Mouse (Mus musculus) midbrain, embryonic 15.5 days (tissue): Measurements from ENCODE around the gene Icmt. TPM values are rescaled to one million over a fixed set of nuclear protein-coding genes. Genes with fewer than 3 reads are reported as not detected.

ENCODE experiments used
- ATAC-seq: fragments of 200-750 bp; cut with Nextera tagmentation; replicated peaks from 2 replicates; pipeline ENCODE4 v1.8.0; 2017; ENCODE audit warnings: moderate TSS enrichment
- H3K27ac ChIP-seq: fragments of 300-500 bp; sonication (generic); 2 replicates; pipeline ENCODE4 v1.5.1; 2015; ENCODE audit warnings: mild to moderate bottlenecking, inconsistent platforms
- H3K27me3 ChIP-seq: fragments of 300-500 bp; sonication (generic); replicated peaks from 2 replicates; pipeline ENCODE4 v1.6.1; 2015; ENCODE audit warnings: inconsistent platforms
- H3K36me3 ChIP-seq: fragments of 300-500 bp; sonication (generic); replicated peaks from 2 replicates; pipeline ENCODE4 v1.6.1; 2015; ENCODE audit warnings: inconsistent platforms
- H3K4me1 ChIP-seq: fragments of 300-500 bp; sonication (generic); 2 replicates; pipeline ENCODE4 v1.6.1; 2015; ENCODE audit warnings: inconsistent platforms
- H3K4me2 ChIP-seq: fragments of 300-500 bp; sonication (generic); 2 replicates; pipeline ENCODE4 v1.6.1; 2015; ENCODE audit warnings: inconsistent platforms, mild to moderate bottlenecking, moderate library complexity
- H3K4me3 ChIP-seq: fragments of 300-500 bp; sonication (generic); 2 replicates; pipeline ENCODE4 v1.5.1; 2015; ENCODE audit warnings: mild to moderate bottlenecking, inconsistent platforms
- H3K9ac ChIP-seq: fragments of 300-500 bp; sonication (generic); 2 replicates; pipeline ENCODE4 v1.6.1; 2015; ENCODE audit warnings: mild to moderate bottlenecking, inconsistent platforms
- H3K9me3 ChIP-seq: fragments of 300-500 bp; sonication (generic); 2 replicates; pipeline ENCODE4 v1.6.1; 2016; ENCODE audit warnings: inconsistent platforms
- WGBS: fragments of 180-500 bp; shearing (Covaris S2); methylation state at CpG from one replicate; pipeline ENCODE4 v1.1.7; 2015; ENCODE audit warnings: mixed read lengths; 5-methylcytosine and 5-hydroxymethylcytosine counted together
- polyA plus RNA-seq: library from polyadenylated mRNA; unstranded; fragments of >200 nt; fragmentation: Nextera tagmentation; extraction: Ambion mirVana; gene quantifications from 2 replicates; pipeline ENCODE4 v1.2.1, GENCODE M21; 2015

The Icmt gene
- polyA plus RNA-seq, 1 experiment from 2014 or later: 20.4 TPM

DNA sequence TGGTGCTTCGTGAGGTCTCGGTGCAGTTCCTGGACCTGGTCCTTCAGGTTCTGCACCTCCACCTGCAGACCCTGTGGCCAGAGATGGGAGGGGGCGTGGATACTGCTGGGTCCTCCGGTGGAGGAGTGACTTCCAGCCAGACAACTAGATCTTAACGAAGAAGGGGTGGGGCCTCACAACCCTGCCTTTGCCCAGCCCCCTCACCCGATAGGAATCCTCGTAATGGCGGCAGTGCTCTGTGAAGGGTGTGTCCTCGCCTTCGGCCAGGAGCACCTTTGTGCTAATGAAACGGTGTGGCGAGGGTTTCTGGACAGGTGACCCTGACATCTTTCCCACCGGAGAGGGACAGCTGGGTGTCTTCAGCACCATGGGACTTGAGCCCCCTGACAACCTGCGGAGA is 15.2 kb downstream of the Icmt start:
- Histone ChIP-seq H3K4me2 (peak overlapping the region; percentile 60), H3K4me1 (peaks cover 31% of the 10 kb centered on the region), H3K9ac (peak overlapping the region; percentile 3; the same call in 1 of the 2 replicates), H3K9me3 (no peaks in the 10 kb centered on the region), H3K27ac (no peak overlapping the region), H3K36me3 (no peaks in the 10 kb centered on the region), H3K27me3 (peaks cover 64% of the 10 kb centered on the region), H3K4me3 (peak overlapping the region; percentile 37)
- 3% methylated on average over 14 of the region's 14 CpGs for WGBS
- 0 out of 2 replicates have a peak, but pooled peaks have one; percentile 7 for ATAC-seq

DNA sequence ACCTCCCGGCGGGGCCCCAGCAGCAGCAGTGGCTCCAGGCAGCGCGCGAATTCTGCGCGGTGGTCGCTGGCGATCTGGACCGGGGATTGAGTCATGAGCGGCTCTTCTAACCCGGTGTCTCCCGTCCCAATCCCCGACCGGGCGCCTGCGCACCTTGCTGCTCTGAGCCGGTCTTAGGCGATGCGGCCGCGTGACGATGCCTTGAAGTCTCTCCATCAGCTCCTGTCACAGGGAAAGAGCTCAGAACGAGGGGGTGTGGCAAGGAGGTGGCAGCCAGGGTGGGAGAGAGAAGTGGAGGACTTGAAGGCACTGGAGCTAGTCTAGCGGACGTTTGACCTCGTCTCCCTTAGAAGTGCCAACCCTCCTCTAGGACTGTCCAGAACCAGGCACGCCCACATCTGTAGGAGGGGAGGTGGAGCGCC is 16.2 kb downstream of the Icmt start:
- H3K4me3 ChIP-seq: peak overlapping the region; percentile 37
- H3K36me3 ChIP-seq: no peaks in the 10 kb centered on the region
- H3K27ac ChIP-seq: no peak overlapping the region
- peak overlapping the region; percentile 60 for H3K4me2 ChIP-seq
- WGBS: under 1% methylated on average over 29 of the region's 29 CpGs
- no peaks in the 10 kb centered on the region for H3K9me3 ChIP-seq
- H3K9ac ChIP-seq: peak overlapping the region; percentile 43
- peaks cover 74% of the 10 kb centered on the region for H3K27me3 ChIP-seq
- ATAC-seq: peak; percentile 67
- H3K4me1 ChIP-seq: peaks cover 31% of the 10 kb centered on the region

DNA sequence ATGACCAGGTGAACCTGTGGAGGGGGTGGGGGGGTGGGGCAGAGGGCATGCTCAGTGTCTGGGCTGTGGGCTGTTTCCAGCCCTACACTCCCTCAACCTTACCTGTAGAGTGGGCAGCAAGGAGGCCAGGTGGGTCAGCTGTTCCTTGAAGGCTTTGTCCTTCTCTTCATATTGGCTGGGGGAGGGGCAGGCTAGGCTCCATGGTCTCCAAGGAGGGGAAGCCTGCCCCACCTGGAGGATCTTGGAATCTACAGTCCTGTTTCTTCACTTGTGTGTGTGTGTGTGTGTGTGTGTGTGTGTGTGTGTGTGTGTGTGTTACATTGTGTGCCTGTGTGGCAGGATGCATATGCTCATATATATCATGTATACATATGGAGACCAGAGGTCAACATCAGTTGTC is 16.9 kb downstream of the Icmt start:
- peak; percentile 49 for ATAC-seq
- no peaks in the 10 kb centered on the region for H3K36me3 ChIP-seq
- no peak overlapping the region for H3K27ac ChIP-seq
- no peak overlapping the region for H3K9ac ChIP-seq
- peaks cover 31% of the 10 kb centered on the region for H3K4me1 ChIP-seq
- H3K4me3 ChIP-seq: peak overlapping the region; percentile 37
- H3K4me2 ChIP-seq: peak overlapping the region; percentile 60
- peaks cover 77% of the 10 kb centered on the region for H3K27me3 ChIP-seq
- H3K9me3 ChIP-seq: no peaks in the 10 kb centered on the region

DNA sequence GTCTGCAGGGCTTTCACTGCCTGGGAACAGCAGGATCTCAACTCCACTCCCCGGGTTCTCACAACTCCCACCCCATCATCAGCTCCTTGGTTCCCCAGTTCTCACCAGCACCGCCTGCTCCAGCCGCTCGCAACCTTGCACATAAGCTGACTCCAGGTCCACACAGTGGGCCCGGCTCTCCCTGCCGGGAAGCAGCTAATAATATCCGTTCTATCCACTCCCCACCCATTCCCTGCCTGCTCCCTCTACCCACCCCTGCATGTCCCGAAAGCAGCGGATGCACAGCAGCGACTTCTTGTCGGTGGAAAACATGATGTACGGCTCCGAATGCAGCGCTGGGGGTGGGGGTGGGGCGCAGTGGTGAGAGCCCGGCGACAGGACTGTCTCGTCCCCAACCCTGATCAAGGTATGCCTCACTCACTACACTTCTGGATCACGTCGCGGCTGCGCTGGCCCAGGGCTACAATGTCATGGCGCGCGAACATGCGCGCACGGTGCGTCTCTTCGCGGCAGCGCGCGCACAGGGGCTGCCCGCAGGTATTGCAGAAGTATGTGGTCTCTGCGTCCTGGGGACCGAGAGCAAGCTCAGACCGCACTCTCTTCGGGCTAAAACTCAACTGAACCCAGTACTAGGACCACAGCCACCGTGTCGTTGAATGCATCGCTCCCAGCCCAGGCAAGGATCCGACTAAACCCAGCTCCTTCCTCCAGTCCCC is 18.6 kb downstream of the Icmt start:
- H3K9ac ChIP-seq: peak overlapping the region; percentile 30; the same call in 1 of the 2 replicates
- no peak for ATAC-seq
- under 1% methylated on average over 43 of the region's 43 CpGs for WGBS

DNA sequence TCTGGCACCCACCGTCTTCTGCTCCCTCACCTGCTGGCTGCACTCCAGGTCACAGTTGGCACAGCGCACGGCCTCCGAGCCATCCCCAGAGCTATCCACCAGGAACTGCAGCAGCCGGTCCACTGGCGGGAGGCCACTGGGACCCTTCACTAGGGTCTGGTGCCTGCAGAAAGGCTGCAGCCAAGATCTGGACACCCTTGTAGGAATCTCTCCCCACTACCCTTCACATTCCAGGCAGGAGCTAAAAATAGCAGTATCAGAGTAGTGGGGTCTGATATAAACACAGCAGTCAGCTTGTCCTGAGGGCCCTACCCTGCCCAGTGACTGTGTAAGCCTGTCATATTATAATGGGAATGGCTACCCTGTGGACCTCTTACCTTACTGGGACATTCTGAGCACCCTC is 20.6 kb downstream of the Icmt start:
- WGBS: 86% methylated on average over 6 of the region's 6 CpGs
- Histone ChIP-seq H3K4me3 (no peak overlapping the region), H3K4me2 (no peak overlapping the region), H3K9me3 (no peaks in the 10 kb centered on the region), H3K9ac (no peak overlapping the region), H3K27me3 (peaks cover 56% of the 10 kb centered on the region), H3K4me1 (peaks cover 25% of the 10 kb centered on the region), H3K27ac (no peak overlapping the region), H3K36me3 (no peaks in the 10 kb centered on the region)
- no peak for ATAC-seq

More for the DNA sequence above, 18.6 kb downstream of the Icmt start:
- Histone ChIP-seq H3K27ac (no peak overlapping the region), H3K9me3 (no peaks in the 10 kb centered on the region), H3K4me1 (peaks cover 31% of the 10 kb centered on the region), H3K4me3 (peak overlapping the region; percentile 37), H3K36me3 (no peaks in the 10 kb centered on the region), H3K4me2 (peak overlapping the region; percentile 61), H3K27me3 (peaks cover 75% of the 10 kb centered on the region)

DNA sequence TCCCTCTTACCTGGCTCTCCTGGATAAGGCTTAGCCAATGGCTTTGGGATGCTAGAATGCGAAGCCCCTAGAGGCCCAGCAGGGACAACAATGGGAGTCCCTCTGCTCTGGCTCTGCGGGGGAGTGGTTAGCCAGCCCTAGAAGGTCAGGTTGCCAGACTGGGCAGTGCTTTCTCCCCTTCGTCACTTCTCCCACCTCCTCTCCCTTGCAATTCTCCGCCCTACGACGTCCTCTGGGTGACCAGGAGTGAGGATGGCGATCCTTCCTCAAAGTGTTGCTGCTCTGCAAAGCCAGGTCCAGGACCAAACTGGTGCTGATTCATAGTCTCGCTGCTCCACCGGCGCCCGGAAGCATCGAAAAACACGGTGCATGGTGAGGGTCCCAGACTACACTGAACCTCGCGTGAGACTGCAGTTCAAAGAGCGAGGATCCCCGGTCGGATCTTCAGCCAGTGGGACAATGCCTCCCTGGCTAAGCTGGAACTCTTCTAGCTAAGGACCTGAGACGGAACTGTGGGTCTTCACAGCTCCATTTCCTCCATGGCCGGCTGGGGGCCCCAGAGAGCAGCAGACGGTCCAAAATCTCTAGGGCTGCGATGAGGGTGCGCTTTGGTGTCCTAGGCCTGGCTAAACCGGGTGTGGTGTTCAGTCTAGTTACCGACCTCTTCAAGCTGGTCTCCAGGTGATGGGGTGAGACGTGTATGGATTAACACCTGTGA is 21.6 kb downstream of the Icmt start, which contains the start of gene Rnf207:
Gene Rnf207, minus strand, starts transcription at position 477 of the 718 bp plus-strand sequence.
- H3K4me2 ChIP-seq: peak within 1 kb of the TSS; percentile 7
- peaks cover 47% of the 10 kb centered on the region for H3K27me3 ChIP-seq
- H3K27ac ChIP-seq: no peak within 1 kb of the TSS
- ATAC-seq: no peak
- H3K9ac ChIP-seq: no peak within 1 kb of the TSS
- no peaks in the 10 kb centered on the region for H3K9me3 ChIP-seq
- H3K4me3 ChIP-seq: 0 out of 2 replicates have a peak within 1 kb of the TSS, but pooled peaks have one; percentile 3
- H3K36me3 ChIP-seq: no peaks in the 10 kb centered on the region
- 4% methylated on average over 26 of the region's 26 CpGs for WGBS
- peaks cover 14% of the 10 kb centered on the region for H3K4me1 ChIP-seq

DNA sequence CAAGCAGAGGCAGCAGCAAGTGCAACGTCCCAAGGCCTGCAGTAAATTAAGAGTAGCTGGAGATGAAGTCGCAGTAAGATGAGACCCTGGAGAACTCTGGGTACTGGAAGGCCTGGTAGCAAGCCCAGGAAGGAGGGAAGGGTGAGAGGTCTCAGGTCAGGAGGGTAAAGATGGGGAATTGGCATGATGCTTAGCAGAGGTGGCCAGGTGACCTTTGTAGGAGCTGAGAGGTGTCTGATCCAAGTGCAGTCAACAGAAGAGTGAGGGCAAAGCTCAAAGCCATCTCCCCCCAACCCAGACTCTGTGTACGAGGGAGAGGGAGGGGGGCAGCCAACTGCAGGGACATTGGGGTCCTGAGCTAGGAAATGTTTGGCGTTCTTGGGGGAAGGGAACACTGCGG is 24.4 kb downstream of the Icmt start:
- H3K36me3 ChIP-seq: no peaks in the 10 kb centered on the region
- H3K4me3 ChIP-seq: no peak overlapping the region
- H3K9me3 ChIP-seq: no peaks in the 10 kb centered on the region
- H3K27ac ChIP-seq: no peak overlapping the region
- ATAC-seq: no peak
- H3K4me1 ChIP-seq: peaks cover 7% of the 10 kb centered on the region
- H3K27me3 ChIP-seq: peaks cover 20% of the 10 kb centered on the region
- H3K9ac ChIP-seq: no peak overlapping the region
- WGBS: 50% methylated on average over 5 of the region's 5 CpGs
- no peak overlapping the region for H3K4me2 ChIP-seq

DNA sequence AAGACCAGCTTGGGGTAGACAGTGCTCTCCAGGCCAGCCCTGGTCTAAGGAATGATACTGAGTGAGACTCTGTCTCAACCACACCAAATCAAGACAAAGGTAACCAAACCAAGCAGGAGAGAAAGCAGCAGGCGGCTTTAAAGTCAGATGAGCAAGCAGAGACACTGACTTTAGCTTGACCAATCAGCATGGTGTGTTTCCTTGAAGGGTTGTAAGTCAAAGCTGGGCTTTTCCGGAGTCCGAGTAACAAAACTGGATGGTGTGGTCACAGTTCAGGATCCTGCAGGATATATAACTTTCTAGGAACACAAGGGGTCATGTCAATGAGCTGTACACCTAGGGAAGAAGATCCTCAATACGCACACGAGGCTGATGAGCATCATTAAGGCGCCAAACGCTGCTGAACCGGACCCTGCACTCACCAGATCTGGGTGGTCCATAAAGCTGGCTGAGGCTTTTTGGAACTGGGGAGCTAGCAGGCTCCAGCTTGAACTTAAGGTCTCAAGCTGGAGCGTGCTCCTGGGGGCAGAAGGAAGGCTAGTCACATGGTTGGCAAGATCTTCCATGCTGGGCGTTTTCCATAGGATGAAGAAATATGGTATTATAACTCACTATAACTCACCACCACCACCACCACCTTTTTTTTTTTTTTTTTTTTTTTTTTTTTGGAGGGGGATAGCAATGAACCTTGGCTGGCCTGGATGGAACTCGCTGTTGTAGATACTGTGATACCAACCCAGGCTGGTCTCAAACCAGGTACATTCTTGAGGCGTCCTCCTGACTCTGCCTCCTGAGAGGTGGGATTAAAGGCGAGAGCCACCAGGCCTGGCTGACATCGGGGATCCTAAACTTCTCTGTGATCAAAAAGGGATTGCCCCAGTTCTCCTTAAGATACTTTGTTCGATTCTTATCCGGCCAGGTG is 27.9 kb downstream of the Icmt start:
- H3K36me3 ChIP-seq: peaks cover 6% of the 10 kb centered on the region; the same call in 1 of the 2 replicates
- H3K27me3 ChIP-seq: no peaks in the 10 kb centered on the region
- peak overlapping the region; percentile 30; the same call in 1 of the 2 replicates for H3K4me2 ChIP-seq
- H3K4me1 ChIP-seq: peaks cover 20% of the 10 kb centered on the region
- 58% methylated on average over 16 of the region's 16 CpGs for WGBS
- no peak overlapping the region for H3K27ac ChIP-seq
- H3K9ac ChIP-seq: no peak overlapping the region
- H3K4me3 ChIP-seq: peak overlapping the region; percentile 70
- no peaks in the 10 kb centered on the region for H3K9me3 ChIP-seq
- ATAC-seq: peak; percentile 46

DNA sequence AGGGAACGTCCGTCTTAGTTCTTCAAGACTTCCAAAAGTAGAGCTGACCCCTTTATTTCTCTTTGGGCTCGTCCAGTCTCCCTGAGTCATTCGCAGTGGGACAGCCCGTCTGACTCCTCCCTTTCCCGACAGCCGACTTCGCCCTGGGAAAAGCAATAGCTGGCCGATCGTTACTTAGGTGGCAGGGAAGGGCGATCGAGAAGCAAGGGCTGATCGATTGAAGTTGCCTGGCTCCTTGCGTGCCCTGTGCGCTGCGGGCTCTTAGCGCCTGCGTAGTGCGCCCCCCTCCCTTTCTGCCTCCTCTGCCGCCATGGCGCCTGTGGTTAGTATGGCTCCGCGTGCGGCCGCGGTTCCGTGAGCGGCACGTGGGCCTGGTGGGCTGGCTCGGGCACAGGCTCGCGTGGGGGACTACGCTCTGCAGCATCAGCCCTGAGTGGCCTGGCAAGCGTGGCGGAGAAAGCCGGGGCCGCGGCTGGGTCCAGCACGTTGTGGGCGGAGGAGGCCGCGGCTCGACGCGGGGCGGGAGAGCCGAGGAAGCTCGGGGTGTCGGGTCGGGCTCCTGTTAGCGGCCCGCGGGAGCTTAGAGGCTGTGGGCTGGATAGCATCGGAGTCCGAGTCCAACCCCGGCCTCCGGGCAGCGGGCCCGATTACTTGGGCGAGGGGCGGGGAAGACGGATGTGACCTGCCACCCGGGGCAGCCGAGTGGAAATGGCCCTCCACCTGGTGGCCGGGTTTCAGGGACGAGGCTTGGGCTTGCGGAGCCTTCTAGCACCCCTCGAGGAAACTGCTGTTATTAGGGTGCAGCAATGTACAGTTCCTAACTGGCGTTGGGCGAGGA is 28.8 kb downstream of the Icmt start, which contains the start of gene Rpl22:
Gene Rpl22, plus strand, starts transcription at position 169 of the 838 bp plus-strand sequence.
- under 1% methylated on average over 69 of the region's 70 CpGs for WGBS
- peak; percentile 95 for ATAC-seq
- no peaks in the 10 kb centered on the region for H3K27me3 ChIP-seq
- H3K4me1 ChIP-seq: peaks cover 20% of the 10 kb centered on the region
- H3K9ac ChIP-seq: peak within 1 kb of the TSS; percentile 73
- H3K9me3 ChIP-seq: no peaks in the 10 kb centered on the region
- peak within 1 kb of the TSS; percentile 66 for H3K27ac ChIP-seq
- H3K36me3 ChIP-seq: peaks cover 10% of the 10 kb centered on the region
- H3K4me2 ChIP-seq: peak within 1 kb of the TSS; percentile 75
- H3K4me3 ChIP-seq: peak within 1 kb of the TSS; percentile 70

DNA sequence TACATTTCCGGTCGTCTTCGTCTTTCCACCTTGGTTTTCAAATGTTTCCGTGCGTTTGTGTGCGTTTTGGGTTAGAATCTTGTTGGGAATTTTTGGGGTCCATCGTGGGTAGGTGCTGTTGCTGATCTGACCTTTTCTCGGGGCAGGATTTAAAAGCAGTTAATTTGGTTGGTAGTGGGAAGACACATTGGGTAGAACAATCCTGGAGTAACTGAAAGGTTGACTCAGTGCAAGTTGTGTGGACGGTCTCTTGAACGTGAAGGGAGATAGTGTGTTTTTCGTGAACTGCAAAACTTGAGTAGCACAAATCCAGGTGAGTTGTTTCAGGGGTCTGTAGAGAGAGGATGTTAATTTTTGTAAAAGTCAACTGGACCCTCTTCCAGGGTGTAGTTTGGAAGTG is 29.5 kb downstream of the Icmt start:
- Histone ChIP-seq H3K9ac (peak overlapping the region; percentile 73), H3K36me3 (peaks cover 17% of the 10 kb centered on the region), H3K27me3 (no peaks in the 10 kb centered on the region), H3K4me2 (peak overlapping the region; percentile 75), H3K4me1 (peaks cover 20% of the 10 kb centered on the region), H3K9me3 (no peaks in the 10 kb centered on the region), H3K4me3 (peak overlapping the region; percentile 70), H3K27ac (no peak overlapping the region)
- ATAC-seq: no peak
- WGBS: under 1% methylated on average over 11 of the region's 11 CpGs

DNA sequence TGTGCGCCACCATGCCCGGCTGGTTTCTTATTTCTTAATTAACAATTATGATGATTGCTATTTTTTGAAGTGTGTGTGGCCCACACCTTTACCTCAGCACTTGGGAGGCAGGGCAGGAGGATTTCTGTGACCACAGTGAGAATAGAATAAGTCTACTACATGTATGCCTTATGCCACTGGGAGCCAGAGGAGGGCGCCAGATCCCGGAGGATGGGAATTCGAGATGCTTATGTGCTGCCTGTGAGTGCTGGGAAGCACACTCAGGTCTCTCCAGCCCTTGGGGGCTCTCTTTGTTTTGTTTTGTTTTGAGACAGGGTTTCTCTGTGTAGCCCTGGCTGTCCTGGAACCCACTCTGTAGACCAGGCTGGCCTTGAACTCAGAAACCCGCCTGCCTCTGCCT is 31.7 kb downstream of the Icmt start:
- no peak for ATAC-seq
- no peak overlapping the region for H3K9ac ChIP-seq
- H3K4me3 ChIP-seq: no peak overlapping the region
- peaks cover 32% of the 10 kb centered on the region for H3K36me3 ChIP-seq
- H3K27me3 ChIP-seq: no peaks in the 10 kb centered on the region
- no peak overlapping the region for H3K4me2 ChIP-seq
- 80% methylated on average over 6 of the region's 6 CpGs for WGBS
- no peak overlapping the region for H3K27ac ChIP-seq
- H3K4me1 ChIP-seq: peaks cover 25% of the 10 kb centered on the region
- no peaks in the 10 kb centered on the region for H3K9me3 ChIP-seq
